Mouse (Mus musculus) subcutaneous adipose tissue, adult 2 months (tissue): ENCODE results near the gene Fam149b. TPM values are rescaled to one million over a fixed set of nuclear protein-coding genes. Genes with fewer than 3 reads are reported as not detected.

Experiments used
- polyA plus RNA-seq: library from polyadenylated mRNA; depleted of rRNA; stranded (reverse); fragments of >200 nt; gene quantifications from 2 replicates; pipeline ENCODE4 v1.2.3, GENCODE M21; 2012; ENCODE audit warnings: low replicate concordance; rRNA removed

Gene Fam149b
- polyA plus RNA-seq, result 38.1 and 47.9 TPM in 2 replicates

GRCm38 (mm10) chr14:20347991-20348541 lies at the start of gene Fam149b, which contains the start of gene Ecd:
Gene Fam149b (plus strand): TSS chr14:20348162.
Gene Ecd (minus strand): TSS chr14:20348121.

DNA sequence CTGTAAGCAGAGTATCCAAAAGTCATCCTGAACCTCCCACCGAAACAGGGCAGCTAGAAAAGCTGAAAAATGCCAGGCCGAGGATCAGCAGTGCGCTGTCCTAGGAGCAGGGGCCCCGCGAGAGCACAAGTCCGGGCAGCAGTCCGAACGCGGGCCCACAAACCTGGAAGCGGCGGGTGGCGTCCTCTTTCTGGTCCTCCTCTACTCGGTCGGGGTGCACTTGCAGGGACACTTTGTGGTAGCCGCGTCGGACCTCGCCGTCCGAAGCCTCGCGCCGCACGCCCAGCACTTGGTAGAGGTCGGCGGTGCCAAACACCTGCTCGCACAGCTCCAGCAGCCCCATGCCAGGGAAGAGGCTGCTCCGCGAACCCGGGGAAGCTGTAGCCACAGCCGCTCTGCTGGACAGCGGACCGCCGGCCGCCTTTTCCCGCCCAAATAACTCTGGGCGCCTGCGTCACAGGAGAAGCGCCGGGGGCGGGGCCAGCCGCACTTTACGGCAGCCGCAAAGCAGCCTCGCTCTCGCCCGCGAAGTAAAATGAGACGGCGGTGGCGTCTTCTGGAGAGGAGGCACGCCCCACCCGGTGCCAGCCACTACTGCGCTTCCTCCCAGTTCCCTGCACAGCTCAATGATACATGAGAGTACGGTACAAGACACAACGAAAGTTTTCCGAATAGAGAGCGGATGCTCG lies 40.6 kb downstream of the Fam149b start, which contains the start of gene Dnajc9:
Gene Dnajc9, minus strand, starts transcription at position 470 of the 689 bp plus-strand sequence.

DNA sequence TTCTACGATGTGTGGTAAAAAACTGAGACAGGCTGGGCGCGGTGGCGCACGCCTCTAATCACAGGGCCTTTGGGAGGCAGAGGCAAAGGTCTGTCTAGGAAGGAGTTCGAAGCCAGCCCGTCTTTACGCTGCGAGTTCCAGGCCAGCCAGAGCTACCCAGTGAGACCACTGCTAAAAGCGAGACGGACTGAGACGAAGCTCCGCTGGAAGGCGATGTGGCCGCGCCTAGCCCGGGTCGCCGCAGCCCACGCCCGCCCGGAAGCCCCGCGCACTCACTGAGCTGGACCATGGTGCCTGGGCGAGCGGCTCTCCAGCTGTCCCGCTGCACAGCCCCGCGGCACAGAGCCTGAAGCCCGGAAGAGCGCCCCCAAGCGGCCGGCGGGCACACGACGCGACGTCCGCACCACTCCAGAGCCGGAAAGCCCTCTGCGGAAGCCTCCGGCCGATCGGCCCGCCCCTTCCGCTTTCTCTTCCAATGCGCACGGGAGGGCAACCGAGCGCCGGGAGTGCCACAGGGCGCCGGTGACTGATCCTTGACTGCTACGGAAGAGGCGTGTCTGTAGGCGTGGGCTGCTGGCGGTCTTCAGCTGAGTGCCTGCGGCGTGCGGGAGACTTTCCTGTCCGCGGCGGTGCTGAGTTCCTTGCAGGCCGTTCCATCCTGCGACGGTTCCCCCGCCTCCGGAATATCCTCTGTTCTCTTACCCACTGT lies 45.4 kb downstream of the Fam149b start, which contains the start of gene Mrps16:
Gene Mrps16, minus strand, starts transcription at position 430 of the 709 bp plus-strand sequence.

Other genes with a start within 250 kb of the Fam149b start
- gene Saysd1, start 209.6 kb upstream of the Fam149b start, polyA plus RNA-seq, result 7.9 and 9.4 TPM in 2 replicates
- 2.4 and 12.8 TPM in 2 replicates for gene Kcnk5, start 166.4 kb upstream of the Fam149b start, polyA plus RNA-seq
- gene Kcnk16, start 79.0 kb upstream of the Fam149b start, polyA plus RNA-seq, result 0.13 TPM in 1 of 2 replicates, not detected in the other
- gene Nudt13, start 53.5 kb upstream of the Fam149b start, polyA plus RNA-seq, result 35.1 and 58.5 TPM in 2 replicates
- 20.3 and 26.9 TPM in 2 replicates for gene Ecd, start within 50 bp of the Fam149b start, polyA plus RNA-seq
- gene Dnajc9, start 40.7 kb downstream of the Fam149b start, polyA plus RNA-seq, result 7.0 and 16.7 TPM in 2 replicates
- 53.3 and 61.0 TPM in 2 replicates for gene Mrps16, start 45.5 kb downstream of the Fam149b start, polyA plus RNA-seq
- gene Cfap70, start 104.1 kb downstream of the Fam149b start, polyA plus RNA-seq, result 0.04 and 0.76 TPM in 2 replicates
- 91.2 and 113 TPM in 2 replicates for gene Anxa7, start 132.0 kb downstream of the Fam149b start, polyA plus RNA-seq
- gene Mss51, start 148.7 kb downstream of the Fam149b start, polyA plus RNA-seq, result 0.58 and 0.80 TPM in 2 replicates
- 15.0 and 19.5 TPM in 2 replicates for gene Ppp3cb, start 198.4 kb downstream of the Fam149b start, polyA plus RNA-seq